Mouse (Mus musculus): ENCODE results near the gene Plcb1.

Gene Plcb1

DNA sequence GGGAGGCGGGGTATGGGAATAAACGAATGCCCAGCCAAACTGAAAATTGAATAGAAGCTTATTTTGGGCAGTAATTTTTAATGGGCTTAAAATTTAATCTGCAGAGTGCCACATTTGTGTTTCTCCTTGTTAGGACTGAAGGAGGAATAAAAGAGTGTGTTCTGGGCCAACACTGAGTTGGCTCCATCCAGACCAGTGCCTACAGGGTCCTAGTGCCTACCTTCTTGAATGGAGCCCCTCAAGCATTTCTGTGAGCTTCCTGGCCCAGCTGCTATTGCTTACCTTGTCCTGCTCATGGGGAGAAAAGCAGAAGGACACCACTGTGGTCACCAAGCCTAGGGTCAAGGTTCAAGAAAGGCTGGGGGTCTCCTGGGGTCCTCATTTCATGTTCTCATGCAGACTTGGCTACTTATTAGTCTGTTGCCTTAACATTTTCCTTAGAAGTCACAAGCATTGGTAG, 128.3 kb downstream of the Plcb1 start:
- no peak for DNase-seq

DNA sequence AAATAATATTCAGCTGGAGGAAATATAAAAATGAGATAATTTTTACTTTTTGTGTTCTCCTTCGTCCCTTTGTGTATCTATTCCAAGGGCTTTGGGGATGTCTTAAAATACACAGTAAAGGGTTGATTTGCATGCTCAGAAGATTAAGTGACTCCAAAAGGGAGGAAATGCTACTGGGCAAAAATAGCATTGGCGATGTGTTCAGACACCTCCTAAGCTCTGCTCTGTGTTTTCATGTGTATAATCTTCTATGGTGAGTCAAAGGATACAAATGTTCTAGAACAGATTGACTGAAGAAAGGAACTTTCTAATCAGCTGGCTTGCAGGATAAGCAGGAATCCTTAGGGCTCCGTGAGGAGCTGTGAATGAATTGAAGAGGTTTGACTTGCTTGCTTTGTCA, 129.2 kb downstream of the Plcb1 start:
- DNase-seq: no peak

DNA sequence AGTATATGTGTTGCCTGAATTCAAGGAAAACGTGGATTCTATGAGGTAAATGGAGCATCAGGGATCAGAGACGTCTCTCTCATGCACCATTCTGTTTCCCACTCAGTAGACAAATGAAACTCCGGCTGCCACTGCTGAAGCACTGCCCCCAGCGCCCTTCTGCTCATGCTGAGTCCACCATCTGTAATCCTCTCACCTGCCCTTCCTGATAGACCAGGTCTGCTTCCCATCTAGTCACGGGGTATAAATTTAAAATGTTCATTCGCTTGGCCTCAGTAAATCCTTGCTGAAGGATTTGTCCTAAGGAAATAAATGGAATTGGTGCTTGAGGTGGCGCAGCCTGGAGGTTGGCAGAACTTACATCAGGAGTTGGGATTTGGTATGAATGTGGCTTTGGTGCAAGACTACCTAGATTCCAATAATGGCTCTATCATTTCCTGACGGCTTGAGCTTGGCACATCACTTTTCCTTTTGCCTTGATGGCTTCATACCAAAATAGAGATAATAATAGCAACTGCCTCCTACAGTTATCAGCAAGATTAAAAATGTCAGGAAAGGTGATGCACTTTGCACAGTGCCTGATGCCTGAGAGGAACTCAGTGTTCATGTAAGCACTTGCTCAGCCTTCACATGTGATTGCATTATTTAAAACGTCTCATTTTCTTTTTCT, 134.9 kb downstream of the Plcb1 start:
- no peak for DNase-seq

DNA sequence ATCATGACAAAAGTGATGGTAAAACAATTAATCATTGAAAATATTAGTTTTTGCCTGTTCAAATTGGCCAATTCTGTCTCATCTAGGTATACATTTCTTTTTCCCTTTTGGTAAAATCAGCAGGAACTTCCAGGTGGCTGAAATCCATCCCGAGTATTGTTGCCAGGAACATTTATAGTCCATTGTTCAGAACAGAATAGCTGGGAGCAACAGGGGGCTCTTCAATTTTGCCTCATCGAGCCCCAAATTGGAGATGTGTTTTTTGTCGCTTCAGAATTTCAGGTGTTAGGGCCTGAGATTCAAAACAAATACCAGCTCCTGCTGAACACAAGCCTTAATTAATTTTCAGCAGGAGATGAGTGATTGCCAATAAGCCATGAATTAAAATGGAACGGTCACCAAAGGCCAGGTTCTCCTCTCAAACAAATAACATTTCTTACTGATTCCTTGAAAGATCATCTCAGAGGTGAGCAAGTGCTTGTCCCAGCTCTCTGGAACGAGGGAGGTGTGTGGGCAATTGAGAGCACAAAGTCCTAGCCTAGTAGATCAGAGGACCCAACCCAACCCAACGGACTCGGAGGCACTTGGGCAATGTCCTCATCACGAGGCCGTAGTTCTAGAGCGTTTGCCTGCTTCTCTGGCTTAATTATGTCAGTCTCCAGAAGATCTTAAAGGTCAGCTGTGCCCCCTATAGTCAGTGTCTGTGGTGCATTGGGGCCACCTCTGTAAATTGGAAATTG, 136.9 kb downstream of the Plcb1 start:
- DNase-seq: no peak

DNA sequence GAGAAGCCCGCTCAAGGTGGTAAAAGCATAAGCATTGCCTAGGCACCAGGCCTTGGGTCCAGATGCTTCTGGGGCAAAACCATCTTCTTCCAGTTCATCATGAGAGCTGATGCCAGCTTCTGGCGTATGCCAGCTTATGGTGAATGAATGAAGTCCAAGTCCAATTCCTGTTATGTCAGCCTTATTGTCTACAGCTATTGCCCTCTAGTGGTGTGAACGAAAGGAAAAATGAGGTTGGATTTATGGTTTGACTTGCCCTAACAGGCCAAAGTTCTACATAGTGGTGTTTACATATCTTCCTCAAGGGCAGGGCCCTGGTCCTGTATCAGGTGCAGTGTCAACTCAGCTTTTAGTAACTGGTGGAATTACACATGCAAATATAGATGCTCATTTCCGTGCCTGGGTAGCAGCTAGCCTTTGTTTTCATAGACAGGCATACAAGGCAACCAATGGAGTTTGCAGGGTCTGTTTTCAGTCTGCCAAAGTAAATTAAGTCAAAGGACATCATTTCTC, 138.3 kb downstream of the Plcb1 start:
- no peak for DNase-seq

DNA sequence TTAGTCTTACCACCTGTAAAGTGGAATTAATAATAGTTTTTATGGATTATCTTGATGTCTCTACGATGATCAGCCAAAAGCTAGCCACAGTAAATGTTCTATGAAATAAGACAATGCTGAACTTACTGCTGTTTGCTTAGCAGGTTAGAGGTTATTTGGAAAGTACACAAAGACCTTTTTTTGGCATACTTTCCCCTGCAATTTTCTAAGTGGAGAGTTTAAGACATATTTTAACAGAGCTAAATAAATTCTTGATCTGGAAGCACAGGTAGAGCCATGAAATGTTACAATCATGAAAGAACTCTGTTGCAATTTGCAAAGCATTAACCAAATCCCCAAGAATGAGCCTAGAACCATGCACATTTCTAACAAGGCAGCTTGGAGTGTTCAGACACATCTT, 140.4 kb downstream of the Plcb1 start:
- no peak for DNase-seq

DNA sequence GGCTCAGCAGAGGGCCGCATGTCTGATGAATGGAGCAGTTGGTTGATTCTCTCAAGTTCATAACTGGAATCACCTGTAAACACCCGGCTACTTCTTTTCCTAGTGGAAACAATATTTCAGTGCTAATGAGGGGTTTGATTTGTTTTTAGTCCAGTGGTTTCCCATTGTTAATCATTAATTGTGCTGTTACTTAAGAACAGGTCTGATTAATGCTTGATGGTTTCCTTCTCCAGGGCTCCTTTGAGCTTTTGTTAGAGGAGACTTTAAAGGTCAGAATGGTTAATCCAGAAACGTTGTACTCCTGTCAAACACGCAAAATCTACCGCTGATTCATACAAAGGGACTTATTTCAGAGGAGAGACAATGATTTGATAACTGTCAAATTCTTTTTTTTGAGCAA, 141.2 kb downstream of the Plcb1 start:
- no peak for DNase-seq

DNA sequence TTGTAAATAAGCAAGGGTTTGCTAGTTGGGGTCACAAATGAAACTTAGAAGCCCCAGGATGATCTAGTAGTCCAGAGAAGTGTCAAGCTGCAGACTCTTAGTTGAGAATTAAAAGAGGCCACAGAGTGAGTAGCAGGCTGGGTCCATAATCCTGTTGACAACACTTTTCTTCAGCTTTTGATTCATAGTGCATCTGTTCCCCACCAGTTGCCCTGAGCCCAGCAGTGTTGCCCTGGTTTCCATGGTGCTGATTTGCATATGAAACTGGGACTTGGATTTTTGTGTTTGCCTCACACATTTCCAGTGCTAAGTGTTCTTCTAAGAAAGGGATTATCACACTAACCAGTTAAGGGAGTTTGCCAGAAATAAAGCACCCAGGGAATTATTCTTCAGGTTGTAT, 143.6 kb downstream of the Plcb1 start:
- DNase-seq: no peak

DNA sequence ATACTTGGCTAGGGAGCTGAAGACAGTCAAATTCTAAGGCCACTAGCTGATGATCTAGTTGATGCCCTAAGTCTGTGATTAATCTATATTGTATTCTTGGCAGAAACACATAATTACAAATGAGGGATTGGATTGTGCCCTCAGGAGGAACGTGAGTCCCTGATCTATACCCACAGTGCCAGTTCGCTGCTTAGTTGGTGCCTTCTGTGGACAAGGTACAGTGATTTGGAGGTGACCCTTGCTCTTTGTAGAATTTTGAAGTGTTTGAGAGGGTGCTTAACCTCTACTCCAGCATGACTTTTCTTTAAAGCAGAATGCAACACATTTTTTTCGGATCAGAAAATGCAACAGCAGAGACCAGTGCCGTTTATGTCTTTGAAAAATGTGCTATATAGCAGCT, 145.1 kb downstream of the Plcb1 start:
- DNase-seq: no peak

DNA sequence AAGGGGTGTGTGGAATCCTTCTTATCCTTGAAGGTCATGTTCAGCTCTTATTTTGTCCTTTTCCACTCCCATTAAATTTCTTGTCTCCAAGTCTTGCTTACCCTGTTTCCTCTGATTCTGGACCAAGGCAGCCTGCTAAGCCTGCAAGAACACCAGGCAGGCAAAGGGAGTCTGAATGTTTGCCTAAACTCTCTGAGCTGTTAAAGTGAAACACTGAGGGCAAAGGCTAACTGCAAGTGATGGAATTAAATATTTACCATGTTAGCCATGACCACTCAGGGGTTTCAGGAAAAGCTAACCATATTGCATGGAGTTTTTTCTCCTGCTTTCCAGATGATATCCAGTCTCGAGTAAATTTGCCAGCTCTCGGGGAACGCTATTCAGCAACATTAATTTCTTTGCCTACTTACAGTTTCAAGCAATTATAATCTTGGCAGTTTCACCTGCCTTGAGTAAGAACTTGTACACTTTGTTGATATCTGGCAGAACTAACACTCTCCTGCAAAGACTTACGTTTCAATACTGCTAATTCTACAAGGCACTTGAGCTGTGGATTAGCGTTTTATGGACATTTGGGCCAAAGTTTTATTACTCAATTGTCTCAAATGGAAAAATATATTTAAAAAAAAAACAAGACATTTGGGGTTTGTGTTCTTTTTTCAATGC, 146.0 kb downstream of the Plcb1 start:
- no peak for DNase-seq

DNA sequence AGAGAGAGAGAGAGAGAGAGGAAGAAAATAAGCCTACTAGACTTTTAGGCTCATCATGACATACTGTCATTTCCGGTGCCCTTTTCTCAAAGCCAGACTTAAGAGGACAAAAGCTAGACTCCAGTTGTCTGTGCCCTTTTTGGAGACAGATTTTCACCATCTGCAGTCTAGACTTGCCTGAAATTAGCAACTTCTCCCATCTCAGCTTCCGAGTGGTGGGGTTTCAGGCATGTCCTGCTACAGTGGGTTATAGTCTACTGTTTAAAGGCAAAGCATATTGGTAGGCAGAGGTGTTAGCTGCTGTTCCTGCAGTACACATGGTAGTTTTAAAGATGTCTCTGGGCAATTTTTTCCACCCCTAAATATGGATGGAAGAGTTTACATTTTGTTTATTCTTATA, 149.6 kb downstream of the Plcb1 start:
- DNase-seq: no peak

DNA sequence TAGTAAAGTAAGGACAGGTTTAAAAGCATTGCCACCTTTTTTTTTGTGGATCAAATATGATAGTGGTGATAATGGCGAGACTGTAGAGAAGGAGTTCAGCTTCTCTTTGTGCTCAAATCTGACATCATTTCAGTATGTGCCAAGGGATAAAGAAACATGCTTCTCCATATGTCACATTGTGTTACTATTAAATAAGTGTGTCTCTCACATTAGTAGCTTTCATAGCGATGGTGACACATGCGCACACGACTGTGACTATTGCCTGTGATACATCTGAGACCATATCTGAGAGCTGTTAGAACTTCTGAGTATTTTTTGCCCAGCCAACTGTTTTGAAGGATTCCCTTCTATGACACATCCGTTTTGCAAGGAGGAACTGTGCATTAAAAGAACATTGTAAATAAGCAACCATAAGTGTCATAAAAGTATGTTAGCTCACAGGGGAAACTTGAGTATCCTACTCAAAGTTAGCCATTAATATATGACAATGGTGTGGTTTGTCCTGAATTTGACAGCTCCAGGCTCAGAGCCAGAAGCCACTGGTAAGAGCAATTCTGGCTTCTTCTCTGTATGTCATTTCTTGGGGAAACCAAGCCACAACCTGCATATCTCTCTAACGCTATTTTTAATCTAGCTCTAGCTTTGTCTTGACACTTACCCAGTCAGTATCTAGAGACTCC, 150.2 kb downstream of the Plcb1 start:
- DNase-seq: no peak

DNA sequence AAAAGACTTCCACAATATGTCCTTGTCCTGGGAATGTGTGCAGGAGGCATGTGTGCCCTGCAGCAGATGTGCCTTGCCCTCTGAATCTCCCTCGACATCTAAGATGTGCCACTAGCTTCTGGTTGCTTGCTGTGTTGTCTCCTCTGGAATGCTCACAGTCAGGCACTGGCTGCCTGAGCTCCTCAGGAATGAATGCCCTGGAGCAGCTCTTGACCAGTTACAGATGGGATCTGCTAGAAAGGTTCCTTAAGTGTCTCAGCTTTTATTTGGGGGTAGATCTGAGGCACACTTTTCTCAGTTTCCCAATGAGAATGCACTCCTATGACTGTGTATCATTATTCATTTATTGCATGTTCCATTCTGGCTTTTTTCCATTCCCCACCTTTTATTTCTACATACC, 151.8 kb downstream of the Plcb1 start:
- DNase-seq: no peak

DNA sequence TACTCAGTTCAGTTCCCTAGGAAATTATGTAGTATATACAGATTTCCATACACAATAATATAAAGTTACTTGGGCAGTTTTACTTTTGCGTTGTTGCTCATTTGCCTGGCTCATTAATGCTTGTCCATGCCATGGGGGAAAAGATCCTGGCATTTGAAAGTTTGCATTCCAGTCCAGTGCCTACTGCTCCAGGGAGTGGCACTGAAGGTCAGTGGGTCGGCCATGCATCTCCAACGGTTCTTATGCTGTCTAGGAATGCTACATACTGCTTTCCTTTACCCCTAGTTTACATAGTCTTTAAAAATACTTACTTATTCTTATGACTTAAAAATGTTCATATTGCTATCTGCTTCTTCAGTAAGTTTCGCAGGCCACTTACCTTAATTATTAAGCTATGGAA, 156.2 kb downstream of the Plcb1 start:
- no peak for DNase-seq

DNA sequence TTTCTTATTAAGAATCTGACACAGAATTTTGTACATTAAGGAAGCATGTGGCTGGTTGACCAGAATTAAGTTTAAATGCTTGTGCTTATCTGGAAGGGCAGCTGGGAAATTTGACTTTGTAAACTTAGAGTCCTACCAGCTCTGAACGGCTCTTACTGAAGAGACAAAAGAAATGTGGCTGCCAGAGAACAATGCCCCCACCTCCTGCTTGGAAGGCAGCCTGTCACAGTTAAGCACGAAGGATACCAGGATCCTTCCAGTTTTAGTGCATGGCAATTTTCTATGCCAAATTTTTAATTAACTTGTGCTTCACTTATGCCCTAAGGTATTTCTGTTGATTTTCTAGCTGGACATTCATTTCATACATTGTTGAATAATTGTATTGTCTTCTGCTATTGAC, 157.1 kb downstream of the Plcb1 start:
- no peak for DNase-seq

DNA sequence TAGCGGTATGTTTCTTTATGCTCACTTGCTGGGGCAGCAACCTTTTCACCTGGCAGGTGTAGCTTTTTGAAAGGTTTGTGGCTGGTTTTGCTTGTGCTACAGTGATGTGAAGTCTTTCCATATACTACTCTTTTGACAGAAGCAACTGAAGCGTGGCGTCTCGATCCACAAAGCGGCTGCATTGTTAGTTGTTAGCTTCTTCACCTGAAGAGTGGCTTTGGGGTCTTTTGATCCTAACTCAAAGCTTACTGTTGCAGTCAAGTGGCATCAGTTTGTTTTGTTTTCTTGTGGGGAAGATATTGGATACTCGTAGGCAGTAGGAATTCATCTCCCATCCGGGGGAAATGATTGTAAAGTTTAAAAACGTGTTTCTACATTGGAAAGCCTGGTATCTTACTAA, 160.5 kb downstream of the Plcb1 start:
- no peak for DNase-seq

DNA sequence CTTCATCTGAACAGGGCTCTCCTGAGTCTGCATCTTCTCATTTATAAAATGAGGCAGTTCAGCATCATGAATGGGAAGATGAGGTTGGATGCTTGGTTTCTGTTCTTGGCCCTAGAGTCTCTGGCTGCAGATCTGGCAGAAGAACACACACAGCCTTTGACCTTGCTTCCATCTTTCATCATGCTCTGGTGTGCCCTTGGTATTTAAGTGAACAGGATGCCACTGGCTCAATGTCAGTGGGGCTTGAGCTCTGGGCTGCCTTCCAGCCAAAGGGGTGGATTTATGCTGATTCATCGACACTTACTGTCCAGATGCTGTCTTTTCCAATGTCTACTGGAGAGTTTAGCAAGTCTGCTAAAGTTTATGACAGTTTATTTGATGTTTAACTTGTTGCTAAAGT, 161.0 kb downstream of the Plcb1 start:
- DNase-seq: peak; percentile 75

DNA sequence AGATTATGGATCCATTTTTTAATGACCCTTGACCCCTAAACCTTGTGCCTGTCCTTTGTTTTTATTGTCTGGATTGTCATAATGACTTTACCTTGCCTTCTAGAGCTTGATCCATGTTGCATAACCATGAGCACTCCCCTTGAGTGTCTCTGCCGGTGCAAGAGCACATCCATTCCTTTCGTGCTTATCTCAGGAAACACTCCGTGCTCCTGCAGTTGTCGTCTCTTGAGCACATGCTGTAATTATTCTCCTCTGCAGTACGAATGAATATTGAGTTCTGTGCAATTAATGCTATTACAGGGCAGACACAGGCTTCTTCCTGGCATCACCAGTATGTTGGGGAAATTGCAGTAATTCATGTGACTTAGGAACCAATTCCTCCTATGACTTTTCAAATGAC, 166.2 kb downstream of the Plcb1 start:
- no peak for DNase-seq

DNA sequence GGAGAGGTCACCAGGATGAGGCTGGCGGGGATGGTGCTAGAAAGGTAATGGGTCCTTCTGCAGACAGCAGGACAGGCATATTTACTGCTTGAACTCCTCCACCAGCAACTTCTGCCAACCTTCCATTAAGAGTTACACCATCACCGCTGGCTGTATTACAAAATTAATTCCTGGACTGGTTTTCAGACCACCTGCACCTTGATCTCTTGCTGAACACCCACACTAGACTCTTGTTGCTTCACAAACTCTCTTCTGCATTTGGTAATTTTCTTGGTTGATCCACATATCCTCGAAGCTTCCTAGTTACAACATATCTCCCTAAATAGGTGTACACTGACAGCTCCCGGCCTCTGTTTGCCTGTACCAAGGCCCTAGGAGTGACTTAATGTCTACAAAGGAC, 170.6 kb downstream of the Plcb1 start:
- no peak for DNase-seq

DNA sequence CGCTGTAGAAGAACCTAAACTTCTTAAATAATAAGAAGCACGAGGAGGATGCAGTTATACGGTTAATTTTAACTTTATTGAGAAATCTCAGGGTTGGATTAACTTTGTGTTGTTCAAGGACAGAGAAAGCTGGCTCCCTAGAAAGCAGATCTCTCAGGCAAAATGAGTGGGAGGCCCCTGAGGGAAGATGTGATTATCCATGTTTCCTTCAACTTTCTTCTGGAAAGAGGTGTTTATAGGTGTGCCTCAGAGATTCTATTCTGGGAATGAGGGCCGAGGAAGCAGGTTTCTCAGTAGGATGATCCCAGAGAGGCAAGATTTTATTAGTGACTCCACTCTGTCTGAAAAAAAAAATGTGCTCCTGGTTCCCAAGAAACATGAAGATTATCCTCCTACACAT, 180.3 kb downstream of the Plcb1 start:
- DNase-seq: no peak

DNA sequence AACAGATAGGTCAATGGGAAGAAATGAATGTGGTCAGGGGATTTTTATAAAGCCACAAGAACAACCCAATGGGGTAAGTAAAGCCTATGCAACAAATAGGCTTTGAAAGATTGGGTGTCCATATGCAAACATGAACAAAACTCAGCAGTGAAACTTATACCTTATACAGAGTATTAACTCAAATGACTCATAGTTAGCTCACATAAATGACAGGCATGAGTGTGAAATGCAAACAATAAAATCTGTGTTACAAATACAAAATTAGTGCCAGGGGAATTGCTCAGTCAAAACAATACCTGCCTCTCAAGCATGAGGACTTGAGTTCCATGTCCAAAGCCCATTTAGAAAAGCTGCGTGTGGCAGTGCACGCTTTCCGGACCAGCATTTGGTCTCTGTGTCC, 182.5 kb downstream of the Plcb1 start:
- DNase-seq: no peak

DNA sequence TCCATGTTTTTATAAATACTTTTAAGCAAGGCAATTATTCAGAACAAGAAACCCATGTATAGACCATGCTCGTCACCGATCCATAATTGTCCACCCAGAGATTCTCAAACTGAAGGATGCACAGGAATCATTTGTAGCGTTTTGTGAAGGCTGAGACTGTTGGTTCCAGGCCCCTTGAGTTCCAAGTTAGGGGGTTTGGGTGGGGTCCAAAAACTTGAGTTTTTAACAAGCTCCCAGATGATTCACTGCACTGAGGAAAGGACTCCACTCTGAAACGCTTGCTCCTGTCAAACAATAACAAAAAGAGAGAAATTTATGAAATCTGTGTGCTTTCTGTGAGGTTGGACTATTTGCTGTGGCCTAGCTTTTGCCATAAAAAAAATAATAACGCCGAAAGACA, 186.5 kb downstream of the Plcb1 start:
- DNase-seq: no peak

DNA sequence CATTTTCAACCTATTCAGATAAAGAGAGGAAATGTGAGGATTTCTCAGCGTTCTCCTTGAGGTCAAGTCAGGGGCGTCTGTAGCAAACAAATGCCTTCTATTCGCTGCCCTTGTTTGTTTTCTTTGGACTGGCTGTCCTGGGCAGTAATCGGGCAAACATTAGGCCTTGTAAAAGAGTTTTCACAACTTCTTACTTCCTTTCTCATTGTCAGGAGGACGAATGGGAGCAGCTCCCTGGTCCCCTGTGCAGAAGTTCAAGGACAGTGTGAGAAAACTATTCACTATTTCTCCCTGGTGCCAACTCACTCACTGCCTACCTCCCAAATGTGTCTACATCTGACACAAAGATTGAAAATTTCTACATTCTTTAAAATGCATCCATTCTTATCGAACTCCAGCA, 188.8 kb downstream of the Plcb1 start:
- no peak for DNase-seq

All from lung, postnatal 10 days (tissue).